Mouse (Mus musculus): ENCODE data around the gene Rrad.

The Rrad gene

GRCm38 (mm10) chr8:104620765-104621164 lies 10.4 kb downstream of the Rrad start:
- in situ Hi-C loops (cut with MboI; ENCODE audit: unreplicated experiment in 2 of 2): no loop called here

GRCm38 (mm10) chr8:104613119-104613518 lies 18.0 kb downstream of the Rrad start:
- in situ Hi-C loops (cut with MboI; ENCODE audit: unreplicated experiment in 2 of 2): loop anchor here in 1 of 2 experiments (10.0 kb wide), 1 partner anchor 492 kb away; no protein-coding TSS in a partner anchor

GRCm38 (mm10) chr8:104611613-104612012 lies 19.5 kb downstream of the Rrad start:
- in situ Hi-C loops (cut with MboI; ENCODE audit: unreplicated experiment in 2 of 2): loop anchor here in 1 of 2 experiments (10.0 kb wide), 1 partner anchor 493 kb away; no protein-coding TSS in a partner anchor

GRCm38 (mm10) chr8:104610185-104610766 lies 20.9 kb downstream of the Rrad start:
- in situ Hi-C loops (cut with MboI; ENCODE audit: unreplicated experiment in 2 of 2): loop anchor here in 1 of 2 experiments (10.0 kb wide), 1 partner anchor 495 kb away; no protein-coding TSS in a partner anchor

- in situ Hi-C loops (cut with MboI; ENCODE audit: unreplicated experiment in 2 of 2): loop anchor here in 1 of 2 experiments (10.0 kb wide), 2 partner anchors 136 to 416 kb away; no protein-coding TSS in a partner anchor
Measured at GRCm38 (mm10) chr8:104609222-104609621, 21.9 kb downstream of the Rrad start.

- in situ Hi-C loops (cut with MboI; ENCODE audit: unreplicated experiment in 2 of 2): loop anchor here in 1 of 2 experiments (10.0 kb wide), 2 partner anchors 137 to 417 kb away; no protein-coding TSS in a partner anchor
Measured at GRCm38 (mm10) chr8:104607944-104608343, 23.2 kb downstream of the Rrad start.

GRCm38 (mm10) chr8:104606329-104606728 lies 24.8 kb downstream of the Rrad start:
- in situ Hi-C loops (cut with MboI; ENCODE audit: unreplicated experiment in 2 of 2): loop anchor here in 1 of 2 experiments (10.0 kb wide), 2 partner anchors 138 to 418 kb away; no protein-coding TSS in a partner anchor

GRCm38 (mm10) chr8:104603245-104603593 lies 27.9 kb downstream of the Rrad start:
- in situ Hi-C loops (cut with MboI; ENCODE audit: unreplicated experiment in 2 of 2): loop anchor here in 1 of 2 experiments (5.0 to 10.0 kb wide), 3 partner anchors 39 to 422 kb away; partner anchors contain the start of gene Ciao2b

GRCm38 (mm10) chr8:104602468-104603244 lies 28.5 kb downstream of the Rrad start:
- in situ Hi-C loops (cut with MboI; ENCODE audit: unreplicated experiment in 2 of 2): loop anchor here in 1 of 2 experiments (5.0 to 10.0 kb wide), 3 partner anchors 40 to 422 kb away; partner anchors contain the start of gene Ciao2b

GRCm38 (mm10) chr8:104601941-104602371 lies 29.2 kb downstream of the Rrad start:
- in situ Hi-C loops (cut with MboI; ENCODE audit: unreplicated experiment in 2 of 2): loop anchor here in 1 of 2 experiments (5.0 to 10.0 kb wide), 3 partner anchors 40 to 423 kb away; partner anchors contain the start of gene Ciao2b

GRCm38 (mm10) chr8:104601386-104601785 lies 29.7 kb downstream of the Rrad start:
- in situ Hi-C loops (cut with MboI; ENCODE audit: unreplicated experiment in 2 of 2): loop anchor here in 1 of 2 experiments (5.0 to 10.0 kb wide), 3 partner anchors 41 to 423 kb away; partner anchors contain the start of gene Ciao2b

- in situ Hi-C loops (cut with MboI; ENCODE audit: unreplicated experiment in 2 of 2): no loop called here
Measured at GRCm38 (mm10) chr8:104598496-104598895, 32.6 kb downstream of the Rrad start.

- in situ Hi-C loops (cut with MboI; ENCODE audit: unreplicated experiment in 2 of 2): no loop called here
Measured at GRCm38 (mm10) chr8:104597656-104598055, 33.5 kb downstream of the Rrad start.

GRCm38 (mm10) chr8:104595773-104596536 lies 35.2 kb downstream of the Rrad start:
- in situ Hi-C loops (cut with MboI; ENCODE audit: unreplicated experiment in 2 of 2): no loop called here

GRCm38 (mm10) chr8:104594611-104595362 lies 36.3 kb downstream of the Rrad start:
- in situ Hi-C loops (cut with MboI; ENCODE audit: unreplicated experiment in 2 of 2): loop anchor here in 1 of 2 experiments (5.0 kb wide), 1 partner anchor 48 kb away; the partner anchor contains the start of gene Ciao2b

GRCm38 (mm10) chr8:104593536-104594325 lies 37.4 kb downstream of the Rrad start:
- in situ Hi-C loops (cut with MboI; ENCODE audit: unreplicated experiment in 2 of 2): loop anchor here in 1 of 2 experiments (5.0 kb wide), 1 partner anchor 49 kb away; the partner anchor contains the start of gene Ciao2b

GRCm38 (mm10) chr8:104592566-104592965 lies 38.6 kb downstream of the Rrad start:
- in situ Hi-C loops (cut with MboI; ENCODE audit: unreplicated experiment in 2 of 2): loop anchor here in 1 of 2 experiments (5.0 kb wide), 1 partner anchor 50 kb away; the partner anchor contains the start of gene Ciao2b

GRCm38 (mm10) chr8:104591856-104592255 lies 39.3 kb downstream of the Rrad start:
- in situ Hi-C loops (cut with MboI; ENCODE audit: unreplicated experiment in 2 of 2): loop anchor here in 1 of 2 experiments (5.0 kb wide), 1 partner anchor 50 kb away; the partner anchor contains the start of gene Ciao2b

Measured in v-Abl transformed pro-B cells (cell line).